Mouse (Mus musculus) C2C12 (cell line): ENCODE measurements around the gene Caln1. TPM values are rescaled to one million over a fixed set of nuclear protein-coding genes. Genes with fewer than 3 reads are reported as not detected.

Source experiments
- H3K27me3 ChIP-seq: one replicate; pipeline ENCODE4 v1.6.1; 2011; ENCODE audit not compliant: control insufficient read depth, insufficient read depth, insufficient read length
- H3K36me3 ChIP-seq: one replicate; pipeline ENCODE4 v1.6.1; 2011; ENCODE audit not compliant: control insufficient read depth, insufficient read depth
- H3K4me3 ChIP-seq: one replicate; pipeline ENCODE4 v1.5.1; 2011; ENCODE audit warnings: mild to moderate bottlenecking, control low read depth; ENCODE audit not compliant: poor library complexity, insufficient read depth, severe bottlenecking
- H3K79me2 ChIP-seq: one replicate; pipeline ENCODE4 v1.6.1; 2011; ENCODE audit not compliant: control insufficient read depth, insufficient read depth
- H3K79me3 ChIP-seq: one replicate; pipeline ENCODE4 v1.6.1; 2011; ENCODE audit warnings: low read depth, control low read depth
- H3ac ChIP-seq: one replicate; pipeline ENCODE3; 2011; ENCODE audit warnings: low read depth; ENCODE audit not compliant: control insufficient read depth, insufficient read length
- CEBPB ChIP-seq: IDR thresholded peaks from one replicate; pipeline ENCODE4 v1.6.1; 2011; ENCODE audit warnings: low read depth, mild to moderate bottlenecking, control low read depth, moderate library complexity
- CTCF ChIP-seq: IDR thresholded peaks from one replicate; pipeline ENCODE4 v1.5.1; 2011; ENCODE audit not compliant: control insufficient read depth, insufficient read depth, insufficient read length
- FOSL1 ChIP-seq: IDR thresholded peaks from one replicate; pipeline ENCODE4 v1.8.0; 2011; ENCODE audit warnings: mild to moderate bottlenecking, low read length; ENCODE audit not compliant: poor library complexity, insufficient read depth, severe bottlenecking
- MAX ChIP-seq: IDR thresholded peaks from one replicate; pipeline ENCODE4 v1.6.1; 2011; ENCODE audit warnings: mild to moderate bottlenecking, control low read depth
- MYOD1 ChIP-seq: IDR thresholded peaks from one replicate; pipeline ENCODE4 v1.6.1; 2011; ENCODE audit warnings: low read depth; ENCODE audit not compliant: control insufficient read depth, insufficient read length
- MYOG ChIP-seq: IDR thresholded peaks from one replicate; pipeline ENCODE4 v1.6.1; 2011; ENCODE audit not compliant: control insufficient read depth, insufficient read length; ENCODE audit errors: extremely low read depth
- USF1 ChIP-seq: IDR thresholded peaks from one replicate; pipeline ENCODE4 v1.6.1; 2011; ENCODE audit warnings: low read depth, mild to moderate bottlenecking, control low read depth, moderate library complexity
- polyA plus RNA-seq: library from polyadenylated mRNA; unstranded; fragments of >200 nt; fragmentation: generic; extraction: Trizol; gene quantifications from one replicate; pipeline ENCODE4 v1.2.1, GENCODE M21; 2012; ENCODE audit warnings: missing spikeins

Caln1 gene
- polyA plus RNA-seq, 1 experiment: 0.02 TPM

GRCm38 (mm10) chr5:130869869-130870268 lies 500.6 kb downstream of the Caln1 start:
- TF ChIP-seq MYOD1 (no peak), MAX (no peak), FOSL1 (no peak), CTCF (no peak), CEBPB (no peak), MYOG (no peak), USF1 (no peak)
- Histone ChIP-seq H3K4me3 (no peak overlapping the region), H3ac (no peak overlapping the region)

GRCm38 (mm10) chr5:130871086-130871485 lies 501.8 kb downstream of the Caln1 start:
- TF ChIP-seq MYOD1 (no peak), USF1 (no peak), MAX (no peak)
- Histone ChIP-seq H3K27me3 (no peaks in the 10 kb centered on the region), H3K79me2 (no peaks in the 10 kb centered on the region), H3K36me3 (no peaks in the 10 kb centered on the region), H3K4me3 (no peak overlapping the region), H3K79me3 (no peaks in the 10 kb centered on the region), H3ac (no peak overlapping the region)

More at GRCm38 (mm10) chr5:130869869-130870268, 500.6 kb downstream of the Caln1 start:
- H3K79me3 ChIP-seq: no peaks in the 10 kb centered on the region
- H3K27me3 ChIP-seq: no peaks in the 10 kb centered on the region
- no peaks in the 10 kb centered on the region for H3K79me2 ChIP-seq
- H3K36me3 ChIP-seq: no peaks in the 10 kb centered on the region

- Histone ChIP-seq H3K36me3 (no peaks in the 10 kb centered on the region), H3K79me3 (no peaks in the 10 kb centered on the region), H3ac (no peak overlapping the region), H3K4me3 (no peak overlapping the region), H3K27me3 (no peaks in the 10 kb centered on the region), H3K79me2 (no peaks in the 10 kb centered on the region)
- TF ChIP-seq USF1: no peak
- no peak for TF ChIP-seq MAX
- TF ChIP-seq CEBPB: no peak
- TF ChIP-seq FOSL1: no peak
- TF ChIP-seq MYOD1: no peak
- no peak for TF ChIP-seq MYOG
- TF ChIP-seq CTCF: no peak
These were observed 506.1 kb downstream of the Caln1 start for GRCm38 (mm10) chr5:130875391-130875790.

DNA sequence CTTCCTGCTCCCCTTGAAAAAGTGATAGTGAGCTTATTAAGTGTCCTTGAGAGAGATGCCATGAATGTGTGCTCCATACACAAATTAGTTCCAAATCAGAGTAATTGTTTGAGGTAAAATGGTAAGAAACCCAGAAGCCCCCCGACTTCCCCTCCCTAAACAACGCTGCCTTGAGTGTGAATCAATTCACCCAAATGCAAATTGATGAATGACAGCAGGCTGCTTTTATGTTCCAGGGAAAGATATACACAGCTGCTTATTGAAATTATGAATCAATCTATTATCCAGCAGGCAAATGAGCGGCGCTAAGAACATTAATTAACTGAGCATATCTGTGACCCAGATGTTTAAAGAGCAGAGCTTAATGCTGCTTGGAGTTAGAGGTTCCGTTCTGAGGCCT lies 511.1 kb downstream of the Caln1 start:
- Histone ChIP-seq H3K79me3 (no peaks in the 10 kb centered on the region), H3K36me3 (no peaks in the 10 kb centered on the region), H3K79me2 (no peaks in the 10 kb centered on the region), H3ac (no peak overlapping the region), H3K4me3 (no peak overlapping the region), H3K27me3 (no peaks in the 10 kb centered on the region)
- no peak for TF ChIP-seq MYOG
- TF ChIP-seq MYOD1: no peak
- no peak for TF ChIP-seq MAX
- no peak for TF ChIP-seq CTCF
- TF ChIP-seq CEBPB: no peak

DNA sequence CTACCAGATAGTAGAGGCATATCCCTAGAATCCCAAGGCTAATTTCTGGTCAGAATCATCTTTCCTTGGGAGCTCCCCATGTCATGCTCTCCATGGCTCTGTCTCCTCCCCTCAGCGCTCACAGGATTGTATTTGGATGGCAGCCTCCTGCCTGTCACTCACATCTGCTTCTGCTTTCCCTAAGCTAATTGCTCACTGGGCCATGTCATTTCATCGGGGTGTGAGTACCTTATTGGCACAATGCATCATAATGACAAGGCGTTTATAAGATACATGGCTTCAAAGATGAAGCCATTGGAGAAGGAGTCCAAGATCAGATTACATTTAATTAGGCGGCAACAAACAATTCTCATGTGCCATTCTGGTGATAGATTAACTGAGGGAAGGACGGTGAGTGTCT lies 522.5 kb downstream of the Caln1 start:
- H3K4me3 ChIP-seq: no peak overlapping the region
- no peaks in the 10 kb centered on the region for H3K27me3 ChIP-seq
- no peaks in the 10 kb centered on the region for H3K36me3 ChIP-seq
- H3K79me3 ChIP-seq: no peaks in the 10 kb centered on the region
- H3K79me2 ChIP-seq: no peaks in the 10 kb centered on the region
- TF ChIP-seq CTCF: no peak
- TF ChIP-seq USF1: no peak
- no peak for TF ChIP-seq CEBPB
- no peak for TF ChIP-seq MYOG
- TF ChIP-seq FOSL1: no peak
- no peak for TF ChIP-seq MAX
- TF ChIP-seq MYOD1: no peak
- H3ac ChIP-seq: no peak overlapping the region

GRCm38 (mm10) chr5:130895991-130896390 lies 526.7 kb downstream of the Caln1 start:
- no peaks in the 10 kb centered on the region for H3K79me3 ChIP-seq
- no peaks in the 10 kb centered on the region for H3K36me3 ChIP-seq
- H3ac ChIP-seq: no peak overlapping the region
- no peak for TF ChIP-seq MYOD1
- no peak for TF ChIP-seq CTCF
- no peak for TF ChIP-seq CEBPB
- TF ChIP-seq USF1: no peak
- TF ChIP-seq FOSL1: no peak
- TF ChIP-seq MYOG: no peak
- no peak for TF ChIP-seq MAX
- H3K27me3 ChIP-seq: no peaks in the 10 kb centered on the region
- H3K79me2 ChIP-seq: no peaks in the 10 kb centered on the region
- no peak overlapping the region for H3K4me3 ChIP-seq

Other genes starting within 250 kb of the Caln1 start
- 2.4 TPM for gene Kctd7, start 224.6 kb upstream of the Caln1 start, polyA plus RNA-seq
- 14.3 TPM for gene Rabgef1, start 197.7 kb upstream of the Caln1 start, polyA plus RNA-seq
- gene Tmem248, start 152.4 kb upstream of the Caln1 start, polyA plus RNA-seq: 26.9 TPM
- 43.2 TPM for gene Sbds, start 113.9 kb upstream of the Caln1 start, polyA plus RNA-seq
- 24.2 TPM for gene Tyw1, start 113.8 kb upstream of the Caln1 start, polyA plus RNA-seq
- not detected for gene A330070K13Rik, start 15.2 kb downstream of the Caln1 start, polyA plus RNA-seq